Mouse (Mus musculus) kidney, postnatal 0 days (tissue): Measurements from ENCODE around the gene Adra1d. TPM values are rescaled to one million over a fixed set of nuclear protein-coding genes. Genes with fewer than 3 reads are reported as not detected.

Experiments
- ATAC-seq: fragments of 200-750 bp; cut with Nextera tagmentation; replicated peaks from 2 replicates; pipeline ENCODE4 v1.8.0; 2017; ENCODE audit warnings: low read depth, moderate number of reproducible peaks, moderate TSS enrichment, moderate library complexity; ENCODE audit not compliant: low FRiP score
- DNase-seq: peaks from one replicate; pipeline ENCODE4 v3.0.0-alpha.2; 2016; ENCODE audit warnings: low spot score
- H3K27ac ChIP-seq: fragments of 300-500 bp; sonication (generic); 2 replicates; pipeline ENCODE4 v1.5.1; 2014; ENCODE audit warnings: mild to moderate bottlenecking
- H3K27me3 ChIP-seq: fragments of 300-500 bp; sonication (generic); 2 replicates; pipeline ENCODE4 v1.6.1; 2014; ENCODE audit warnings: low read length, mixed read lengths; ENCODE audit not compliant: insufficient read depth
- H3K36me3 ChIP-seq: fragments of 300-500 bp; sonication (generic); 2 replicates; pipeline ENCODE4 v1.6.1; 2014; ENCODE audit warnings: low read length, mixed read lengths; ENCODE audit not compliant: insufficient read depth
- H3K4me1 ChIP-seq: fragments of 300-500 bp; sonication (generic); replicated peaks from 2 replicates; pipeline ENCODE4 v1.6.1; 2014; ENCODE audit warnings: antibody characterized with exemption, low read length, mixed read lengths; ENCODE audit not compliant: insufficient read depth
- H3K4me2 ChIP-seq: fragments of 300-500 bp; sonication (generic); 2 replicates; pipeline ENCODE4 v1.6.1; 2014; ENCODE audit warnings: mild to moderate bottlenecking, low read length, moderate library complexity, mixed read lengths
- H3K4me3 ChIP-seq: fragments of 300-500 bp; sonication (generic); replicated peaks from 2 replicates; pipeline ENCODE4 v1.5.1; 2014; ENCODE audit warnings: low read depth, low read length
- H3K9ac ChIP-seq: fragments of 300-500 bp; sonication (generic); 2 replicates; pipeline ENCODE4 v1.6.1; 2014; ENCODE audit warnings: low read depth, low read length
- H3K9me3 ChIP-seq: fragments of 300-500 bp; sonication (generic); replicated peaks from 2 replicates; pipeline ENCODE4 v1.6.1; 2016; ENCODE audit warnings: low read length, inconsistent platforms, mixed read lengths
- CTCF ChIP-seq: IDR thresholded peaks from 2 replicates; pipeline ENCODE4 v1.5.1; 2016; ENCODE audit warnings: antibody characterized with exemption, low read depth, mild to moderate bottlenecking, moderate library complexity
- WGBS: fragments of 180-500 bp; shearing (Covaris S2); extraction: QIAGEN DNeasy Blood & Tissue Kit; methylation state at CpG from one replicate; pipeline ENCODE4 v1.1.7; 2014; 5-methylcytosine and 5-hydroxymethylcytosine counted together
- polyA plus RNA-seq: library from polyadenylated mRNA; unstranded; fragments of >200 nt; fragmentation: Nextera tagmentation; extraction: Ambion mirVana; gene quantifications from 2 replicates; pipeline ENCODE4 v1.2.1, GENCODE M21; 2015

Adra1d gene
- polyA plus RNA-seq, 1 experiment from 2014 or later: 1.6 TPM

DNA sequence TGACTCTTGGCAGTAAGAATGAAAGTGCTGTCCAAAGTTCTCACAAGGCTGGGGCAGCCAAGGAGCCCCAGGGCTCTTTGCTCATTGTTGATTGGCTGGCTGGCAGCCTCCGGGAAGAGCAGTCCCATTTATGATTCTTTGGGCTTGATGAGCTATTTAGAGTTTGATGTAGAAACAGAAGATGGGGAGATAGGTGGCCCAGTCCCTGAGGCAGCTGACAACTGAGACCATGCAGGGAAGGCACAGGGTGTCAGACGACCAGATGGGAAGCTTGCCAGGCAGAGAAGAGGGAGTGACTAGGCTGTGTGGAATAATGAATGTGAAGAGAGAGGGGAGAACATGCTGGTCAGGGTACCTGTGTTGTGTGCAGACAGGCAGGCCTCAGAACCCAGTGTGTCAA, 48.6 kb downstream of the Adra1d start:
- no peak overlapping the region for H3K9ac ChIP-seq
- H3K27me3 ChIP-seq: no peaks in the 10 kb centered on the region
- DNase-seq (no peak), ATAC-seq (no peak)
- no peak overlapping the region for H3K4me2 ChIP-seq
- H3K36me3 ChIP-seq: no peaks in the 10 kb centered on the region
- TF ChIP-seq CTCF: no peak
- H3K9me3 ChIP-seq: no peaks in the 10 kb centered on the region
- no peak overlapping the region for H3K27ac ChIP-seq
- H3K4me3 ChIP-seq: no peak overlapping the region
- 35% methylated on average over 2 of the region's 2 CpGs for WGBS
- H3K4me1 ChIP-seq: peaks cover 5% of the 10 kb centered on the region

DNA sequence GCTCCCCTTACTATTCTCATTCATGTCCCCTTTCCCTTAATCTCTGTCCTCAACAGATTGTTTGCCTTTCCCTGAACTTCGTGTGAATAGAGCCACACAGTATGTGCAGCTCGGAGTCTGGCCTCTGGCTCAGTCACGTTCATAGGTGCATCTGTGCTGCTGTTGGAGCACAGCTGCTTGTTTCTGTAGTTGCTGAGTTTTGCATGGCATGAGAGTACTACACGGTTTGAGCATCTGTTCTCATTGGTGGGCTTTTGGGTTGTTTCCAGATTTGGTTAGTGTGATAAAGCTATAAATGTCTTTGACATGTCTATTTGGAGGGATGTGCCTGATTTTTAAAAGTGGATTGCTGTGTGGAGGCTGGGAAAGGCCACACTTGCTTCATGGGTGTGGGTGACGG, 51.6 kb downstream of the Adra1d start:
- 75% methylated on average over 5 of the region's 5 CpGs for WGBS
- ATAC-seq: no peak

DNA sequence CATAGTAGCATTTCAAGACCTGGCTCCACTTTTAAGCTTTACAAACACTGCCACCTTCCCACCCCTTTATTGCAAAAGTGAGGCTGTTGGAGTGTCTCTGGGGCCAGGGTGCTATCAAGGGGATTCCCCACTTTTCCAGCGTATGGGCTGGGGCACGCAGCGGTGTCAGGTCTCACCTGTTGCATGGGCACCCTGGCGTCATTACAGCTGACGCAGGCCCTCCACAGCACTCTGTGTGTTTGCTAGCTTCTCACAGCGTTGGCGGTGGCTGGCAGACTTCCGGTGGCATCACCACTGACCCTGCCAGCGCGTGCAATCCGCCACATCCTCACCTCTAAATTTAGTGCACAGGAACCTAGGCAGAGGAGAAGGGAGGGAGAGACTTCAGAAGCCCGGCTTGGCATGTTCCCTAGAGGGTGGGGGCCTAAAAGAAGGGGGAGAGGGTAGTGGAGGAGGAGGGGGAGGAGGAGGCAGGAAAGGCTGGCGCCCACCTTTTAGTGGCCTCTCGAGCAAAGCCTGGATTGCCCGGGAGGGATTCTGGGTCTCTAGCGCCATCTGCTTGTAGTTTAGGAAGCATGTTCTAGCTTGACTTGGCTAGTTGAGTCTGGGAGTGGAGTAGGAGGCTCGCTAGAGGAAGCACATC, 52.3 kb downstream of the Adra1d start:
- H3K4me1 ChIP-seq: peaks cover 5% of the 10 kb centered on the region
- 0 out of 2 replicates have a peak overlapping the region, but pooled peaks have one; percentile 35 for H3K9ac ChIP-seq
- H3K4me2 ChIP-seq: peak overlapping the region; percentile 54
- 13% methylated on average over 17 of the region's 17 CpGs for WGBS
- DNase-seq: peak; percentile 95
- H3K36me3 ChIP-seq: no peaks in the 10 kb centered on the region
- TF ChIP-seq CTCF: peak; percentile 86
- no peaks in the 10 kb centered on the region for H3K27me3 ChIP-seq
- H3K4me3 ChIP-seq: 0 out of 2 replicates have a peak overlapping the region, but pooled peaks have one; percentile 4
- no peak overlapping the region for H3K27ac ChIP-seq
- ATAC-seq: peak; percentile 63
- H3K9me3 ChIP-seq: no peaks in the 10 kb centered on the region

More for the DNA sequence above, 51.6 kb downstream of the Adra1d start:
- Histone ChIP-seq H3K36me3 (no peaks in the 10 kb centered on the region), H3K4me2 (no peak overlapping the region), H3K4me3 (no peak overlapping the region), H3K27me3 (no peaks in the 10 kb centered on the region), H3K9ac (no peak overlapping the region), H3K9me3 (no peaks in the 10 kb centered on the region), H3K27ac (no peak overlapping the region), H3K4me1 (peaks cover 5% of the 10 kb centered on the region)
- DNase-seq: no peak
- TF ChIP-seq CTCF: no peak

DNA sequence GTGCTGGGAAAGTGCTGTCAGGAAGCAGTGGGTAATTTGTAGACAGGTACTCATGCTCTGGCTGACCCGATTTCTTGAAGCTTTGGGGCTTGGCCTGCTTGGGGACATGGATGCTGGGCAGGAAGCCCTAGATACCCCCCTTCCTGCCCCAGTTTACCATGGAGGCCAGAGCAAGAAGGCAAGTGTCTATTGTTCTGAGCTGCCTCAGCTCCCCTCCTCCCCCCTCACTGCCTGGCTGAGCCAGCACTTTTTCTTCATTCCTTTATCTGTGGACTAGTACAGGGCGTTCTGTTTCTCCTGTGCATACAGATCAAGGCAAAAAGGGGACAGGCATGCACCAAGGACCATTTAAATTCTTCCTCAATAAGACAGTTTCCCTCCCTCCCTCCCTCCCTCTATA, 53.6 kb downstream of the Adra1d start:
- H3K4me3 ChIP-seq: no peak overlapping the region
- no peak for TF ChIP-seq CTCF
- no peak overlapping the region for H3K4me2 ChIP-seq
- H3K4me1 ChIP-seq: peaks cover 5% of the 10 kb centered on the region
- H3K27ac ChIP-seq: no peak overlapping the region
- no peak overlapping the region for H3K9ac ChIP-seq
- H3K27me3 ChIP-seq: no peaks in the 10 kb centered on the region
- no peak for ATAC-seq
- H3K36me3 ChIP-seq: no peaks in the 10 kb centered on the region
- WGBS: 59% methylated on average over 2 of the region's 2 CpGs
- H3K9me3 ChIP-seq: no peaks in the 10 kb centered on the region
- no peak for DNase-seq

DNA sequence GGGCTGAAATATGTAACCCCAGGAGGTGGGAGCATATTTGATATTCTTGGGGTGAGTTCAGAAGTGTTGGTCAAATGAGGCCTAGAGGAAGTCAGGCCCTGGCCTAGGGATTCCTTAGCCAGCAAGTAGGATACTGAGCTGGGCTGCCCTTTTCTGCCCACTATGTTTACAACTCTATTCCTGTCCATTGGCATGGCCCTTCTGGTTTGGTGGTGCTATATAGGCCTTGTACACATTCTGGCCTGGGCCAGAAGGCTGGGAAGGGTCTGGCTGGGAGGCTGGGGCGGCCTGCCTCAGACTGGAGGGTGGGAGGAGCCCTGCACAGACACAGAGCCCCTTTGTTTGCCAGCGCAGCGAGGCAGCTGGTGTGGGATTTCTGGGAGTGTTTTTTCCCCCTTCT, 55.7 kb downstream of the Adra1d start:
- H3K9ac ChIP-seq: no peak overlapping the region
- H3K4me2 ChIP-seq: no peak overlapping the region
- H3K27ac ChIP-seq: no peak overlapping the region
- H3K36me3 ChIP-seq: no peaks in the 10 kb centered on the region
- DNase-seq: no peak
- no peak overlapping the region for H3K4me3 ChIP-seq
- ATAC-seq: no peak
- 28% methylated on average over 3 of the region's 3 CpGs for WGBS
- no peak for TF ChIP-seq CTCF
- no peaks in the 10 kb centered on the region for H3K27me3 ChIP-seq
- H3K9me3 ChIP-seq: no peaks in the 10 kb centered on the region
- peaks cover 5% of the 10 kb centered on the region for H3K4me1 ChIP-seq

DNA sequence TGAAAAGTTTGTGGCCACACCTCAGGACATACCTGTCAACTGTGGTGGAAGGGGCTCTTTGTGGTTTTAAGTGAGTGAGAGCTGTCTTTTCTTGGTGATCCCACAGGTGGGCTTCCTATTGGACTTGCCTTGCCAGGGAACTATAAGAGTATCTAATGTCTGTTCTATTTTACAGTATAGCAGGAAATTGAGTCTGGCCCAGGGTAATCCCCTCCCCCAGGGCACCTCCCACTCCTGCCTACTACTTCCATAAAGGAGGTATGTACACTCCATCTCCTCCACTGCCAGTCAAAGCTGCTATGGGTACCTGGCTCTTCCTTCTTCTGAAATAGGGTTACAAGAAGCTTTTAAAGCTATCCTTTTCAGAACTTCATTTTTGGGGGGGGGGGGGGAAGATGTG, 56.7 kb downstream of the Adra1d start:
- H3K4me1 ChIP-seq: peaks cover 5% of the 10 kb centered on the region
- no peaks in the 10 kb centered on the region for H3K9me3 ChIP-seq
- ATAC-seq: no peak
- no peak overlapping the region for H3K9ac ChIP-seq
- no peak for TF ChIP-seq CTCF
- H3K36me3 ChIP-seq: no peaks in the 10 kb centered on the region
- H3K27me3 ChIP-seq: no peaks in the 10 kb centered on the region
- no peak for DNase-seq
- no peak overlapping the region for H3K27ac ChIP-seq
- no peak overlapping the region for H3K4me3 ChIP-seq
- no peak overlapping the region for H3K4me2 ChIP-seq

DNA sequence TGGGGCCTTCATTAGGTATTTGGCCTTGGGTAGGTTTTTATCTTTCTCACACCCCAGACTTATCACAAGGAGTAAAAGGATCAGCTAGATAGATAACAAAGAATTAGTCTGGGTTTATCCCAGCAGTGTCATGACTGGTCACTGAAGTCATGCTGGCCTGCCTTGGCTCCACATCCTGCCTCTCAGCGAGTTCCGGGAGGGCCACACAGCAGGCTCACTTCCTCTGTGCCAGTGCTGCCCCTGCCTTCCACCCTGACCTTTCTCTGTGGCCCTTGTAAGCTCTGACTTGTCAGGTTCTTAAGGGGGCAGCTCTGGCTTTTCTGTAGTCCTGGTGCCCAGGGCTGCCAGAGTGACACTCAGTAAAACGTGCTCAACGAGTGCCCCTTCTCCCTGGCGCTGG, 59.5 kb downstream of the Adra1d start:
- Histone ChIP-seq H3K9ac (no peak overlapping the region), H3K36me3 (no peaks in the 10 kb centered on the region), H3K27me3 (no peaks in the 10 kb centered on the region), H3K9me3 (no peaks in the 10 kb centered on the region), H3K4me2 (no peak overlapping the region), H3K4me3 (no peak overlapping the region), H3K27ac (no peak overlapping the region), H3K4me1 (no peaks in the 10 kb centered on the region)
- DNase-seq (no peak), ATAC-seq (no peak)
- 83% methylated on average over 5 of the region's 5 CpGs for WGBS
- TF ChIP-seq CTCF: no peak
